ENCODE assay signal across 1 mouse cellular context in the genomic region with DNA sequence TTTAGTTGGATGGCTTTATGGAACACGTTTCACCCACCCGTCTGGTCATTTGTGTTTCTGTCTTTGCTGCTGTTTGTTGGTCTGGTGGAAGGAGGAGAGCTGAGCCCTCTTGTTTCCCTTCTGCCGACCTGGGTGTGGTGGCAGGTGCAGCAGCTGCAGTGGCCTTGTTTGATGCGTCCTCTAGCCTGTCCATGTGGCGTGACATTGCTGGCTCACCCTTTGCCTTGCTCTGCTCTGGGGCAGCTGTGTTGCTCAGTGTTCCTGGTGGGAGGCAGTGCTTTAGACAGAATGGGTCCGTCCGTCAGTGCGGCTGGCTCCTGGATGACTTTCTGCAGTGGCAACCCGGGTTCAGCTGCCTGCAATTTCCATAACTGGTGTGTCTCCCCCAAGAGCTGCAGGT.
TF ChIP-seq lines count a peak whose summit lies in the region.

No protein-coding gene starts in this region.

TF ChIP-seq in MEL, 35 proteins besides CTCF, POLR2A, EP300 and RAD21 (continued from another document):
- TF ChIP-seq NRF1 (IDR thresholded peaks at IDR 0.05; ENCODE audit: insufficient read depth, low read depth, low read length, poor library complexity, severe bottlenecking), result no peak
- no peak for TF ChIP-seq ZC3H11A (IDR thresholded peaks at IDR 0.05; ENCODE audit: low read depth, low read length)
- TF ChIP-seq UBTF (IDR thresholded peaks at IDR 0.05; ENCODE audit: borderline replicate concordance, insufficient read depth, low read depth, low read length), result no peak
- no peak for TF ChIP-seq ETS1 (IDR thresholded peaks at IDR 0.05; ENCODE audit: low read depth, low read length)
- TF ChIP-seq ZMIZ1 (IDR thresholded peaks at IDR 0.05; ENCODE audit: low read depth, low read length), result no peak
- no peak for TF ChIP-seq MYC (IDR thresholded peaks at IDR 0.05; ENCODE audit: low read depth, low read length)
- no peak for TF ChIP-seq MAZ (IDR thresholded peaks at IDR 0.05; ENCODE audit: low read depth, low read length)
- no peak for TF ChIP-seq USF1 (IDR thresholded peaks at IDR 0.05; ENCODE audit: low read depth, low read length)
